38 mouse cellular contexts compared by ENCODE assay signal in genomic region chr4:43675608-43676007, GRCm38 (mm10). TPM values are rescaled to one million over a fixed set of nuclear protein-coding genes. Genes with fewer than 3 reads are reported as not detected.
DNase-seq lines count a peak whose midpoint lies in the region; ATAC-seq and TF ChIP-seq lines count a peak whose summit lies in the region.
"Had no signal": no experiment of that assay in that cellular context is flagged by ENCODE, and none has a peak within 500 bp of the region (broad histone marks: within the 10 kb centered on the region; RNA-seq: fewer than 3 reads in every experiment).

No protein-coding gene starts in this region.

- H3K4me1 ChIP-seq in E14TG2a.4 (replicated peaks; ENCODE audit: low read depth, low read length) = peaks cover 33% of the 10 kb centered on the region
- no peaks in the 10 kb centered on the region; the same call in 1 of the 2 replicates for H3K4me1 ChIP-seq in intestine, embryonic 16.5 days (ENCODE audit: control insufficient read depth, insufficient read depth, low read length)

- peak; percentile 32 for DNase-seq in ES-CJ7 (ENCODE audit: low read depth, low spot score)
- no peak for DNase-seq in gastrocnemius, adult 2 months
- no peak for DNase-seq in urinary bladder, postnatal 14 days (ENCODE audit: low spot score)
- DNase-seq: adrenal gland, adult 8-10 months; adrenal gland, postnatal 25 days; cerebellum, adult 11-12 months; cerebellum, adult 8-10 months; cerebellum, postnatal 10 days; cerebellum, postnatal 36 days; embryo, embryonic 11 days; forebrain, postnatal 0 days; gastrocnemius, postnatal 10 days; gastrocnemius, postnatal 36 days; heart, adult 2 months; heart, postnatal 14 days; heart, postnatal 4 days had no signal

- no peaks in the 10 kb centered on the region for H3K9me3 ChIP-seq in E14TG2a.4 (ENCODE audit: low read length)
- no peaks in the 10 kb centered on the region for H3K9me3 ChIP-seq in intestine, embryonic 16.5 days (ENCODE audit: control insufficient read depth, low read length)
- H3K9me3 ChIP-seq: embryonic facial prominence, embryonic 15.5 days; G1E; heart, embryonic 10.5 days; heart, embryonic 13.5 days had no signal

- 65% methylated on average over 4 of the region's 4 CpGs for WGBS in intestine, embryonic 16.5 days

- H3K4me2 ChIP-seq in intestine, embryonic 16.5 days (ENCODE audit: low read depth, low read length) = no peak overlapping the region
- H3K4me2 ChIP-seq: embryonic facial prominence, embryonic 15.5 days; heart, embryonic 13.5 days; hindbrain, embryonic 14.5 days had no signal

- peaks cover 3% of the 10 kb centered on the region for H3K27me3 ChIP-seq in E14TG2a.4 (ENCODE audit: insufficient read depth, low read length)
- H3K27me3 ChIP-seq in intestine, embryonic 16.5 days (replicated peaks; ENCODE audit: control insufficient read depth, insufficient read depth, low read length) = no peaks in the 10 kb centered on the region
- H3K27me3 ChIP-seq: embryonic facial prominence, embryonic 15.5 days; heart, embryonic 13.5 days; Patski had no signal

- H3K27ac ChIP-seq in intestine, embryonic 16.5 days (ENCODE audit: low read length) = no peak overlapping the region
- H3K27ac ChIP-seq in gastrocnemius, adult 2 months = no peak overlapping the region
- H3K27ac ChIP-seq: embryonic facial prominence, embryonic 15.5 days; heart, adult 2 months; heart, embryonic 10.5 days; heart, embryonic 13.5 days; hindbrain, embryonic 14.5 days; hindbrain, postnatal 0 days had no signal

- ATAC-seq in intestine, embryonic 16.5 days = peak; percentile 63
- ATAC-seq in frontal cortex, adult (ENCODE audit: low TSS enrichment) = no peak
- ATAC-seq: activated CD4-positive, CD25-positive, alpha-beta regulatory T cell, adult 4 months; CD4-positive, CD25-positive, alpha-beta regulatory T cell, adult 4 months; forebrain, embryonic 14.5 days; forebrain, postnatal 0 days; hindbrain, postnatal 0 days; inflammation-experienced regulatory T-cells, adult 6 months; Patski had no signal

- H3K36me3 ChIP-seq in E14TG2a.4 (ENCODE audit: insufficient read depth, low read length) = 0 out of 2 replicates have a peak, but pooled peaks cover 3% of the 10 kb centered on the region
- no peaks in the 10 kb centered on the region for H3K36me3 ChIP-seq in intestine, embryonic 16.5 days (ENCODE audit: control insufficient read depth, insufficient read depth, low read length)

- no peak overlapping the region for H3K9ac ChIP-seq in intestine, embryonic 16.5 days (ENCODE audit: low read depth, low read length)
- H3K9ac ChIP-seq: embryonic facial prominence, embryonic 15.5 days; forebrain, postnatal 0 days; heart, embryonic 13.5 days; hindbrain, embryonic 14.5 days had no signal

- H3K4me3 ChIP-seq in E14TG2a.4 (replicated peaks; ENCODE audit: low read length) = 0 out of 2 replicates have a peak overlapping the region, but pooled peaks have one; percentile 13
- H3K4me3 ChIP-seq in intestine, embryonic 16.5 days (ENCODE audit: low read length) = no peak overlapping the region
- H3K4me3 ChIP-seq in gastrocnemius, adult 2 months = no peak overlapping the region
- H3K4me3 ChIP-seq: embryonic facial prominence, embryonic 15.5 days; heart, adult 2 months; heart, embryonic 10.5 days; heart, embryonic 13.5 days had no signal

- intact Hi-C loops in gastrocnemius, adult 2 months (cut with DNase I) = no loop called here

- no peak for TF ChIP-seq CTCF in E14TG2a.4 (conservative IDR thresholded peaks at IDR 0.05; ENCODE audit: low read length)
- no peak for TF ChIP-seq CTCF in gastrocnemius, adult 2 months (IDR thresholded peaks at IDR 0.05)

RNA-seq across cellular contexts. Expression of gene Fam221b, which starts 6.7 kb away (rescaled TPM):
- polyA plus RNA-seq in intestine, embryonic 16.5 days (2015; fragmentation: Nextera tagmentation; extraction: Ambion mirVana) = 1.6 and 2.2 TPM in 2 replicates
- under 1 TPM; 0.08 to 0.15 TPM for total RNA-seq in gastrocnemius, adult 2 months (2021)
- total RNA-seq: forebrain, postnatal 0 days; hindbrain, postnatal 0 days had no signal

RNA-seq across cellular contexts. Expression of gene Tmem8b, which starts 6.8 kb away (rescaled TPM):
- polyA plus RNA-seq in intestine, embryonic 16.5 days (2015; fragmentation: Nextera tagmentation; extraction: Ambion mirVana) = 3.3 and 3.4 TPM in 2 replicates
- 10 to 100 TPM in 1 of 2 experiments, 1 to 10 TPM in 1; 8.4 to 14.9 TPM for total RNA-seq in gastrocnemius, adult 2 months (2021)

RNA-seq across cellular contexts. Expression of gene Hint2, which starts 19.3 kb away (rescaled TPM):
- 187 and 208 TPM in 2 replicates for polyA plus RNA-seq in intestine, embryonic 16.5 days (2015; fragmentation: Nextera tagmentation; extraction: Ambion mirVana)
- 10 to 100 TPM; 35.8 to 47.9 TPM for total RNA-seq in gastrocnemius, adult 2 months (2021)

RNA-seq across cellular contexts. Expression of gene Spag8, which starts 22.2 kb away (rescaled TPM):
- 0.60 and 1.3 TPM in 2 replicates for polyA plus RNA-seq in intestine, embryonic 16.5 days (2015; fragmentation: Nextera tagmentation; extraction: Ambion mirVana)
- total RNA-seq in gastrocnemius, adult 2 months (2021) = under 1 TPM in 1 of 2 experiments, not detected in 1; 0.31 TPM
- total RNA-seq: gastrocnemius, postnatal 36 days; granulocyte monocyte progenitor cell, adult 5-6 weeks had no signal
- polyA plus RNA-seq: activated CD4-positive, CD25-positive, alpha-beta regulatory T cell, adult 4 months; CD4-positive, CD25-positive, alpha-beta regulatory T cell, adult 4 months; G1E had no signal

RNA-seq across cellular contexts. Expression of gene Olfr70, which starts 25.0 kb away (rescaled TPM):
- not detected in 2 replicates for polyA plus RNA-seq in intestine, embryonic 16.5 days (2015; fragmentation: Nextera tagmentation; extraction: Ambion mirVana)
- not detected for total RNA-seq in gastrocnemius, adult 2 months (2021)
- total RNA-seq: adrenal gland, adult 8-10 months; adrenal gland, postnatal 25 days; forebrain, postnatal 0 days; G1E; gastrocnemius, postnatal 10 days; gastrocnemius, postnatal 36 days; granulocyte monocyte progenitor cell, adult 5-6 weeks; heart, adult 2 months; heart, postnatal 14 days; heart, postnatal 4 days; hindbrain, postnatal 0 days had no signal
- polyA plus RNA-seq: activated CD4-positive, CD25-positive, alpha-beta regulatory T cell, adult 4 months; brain, embryonic 14.5 days; C2C12; CD4-positive, CD25-positive, alpha-beta regulatory T cell, adult 4 months; cortical plate, adult 2 months; embryonic facial prominence, embryonic 11.5 days; embryonic facial prominence, embryonic 15.5 days; forebrain, embryonic 11.5 days; forebrain, embryonic 14.5 days; forebrain, postnatal 0 days; G1E; heart, adult 2 months; heart, embryonic 10.5 days; heart, embryonic 13.5 days; heart, embryonic 16.5 days; hindbrain, embryonic 11.5 days; hindbrain, embryonic 14.5 days; hindbrain, postnatal 0 days; inflammation-experienced regulatory T-cells, adult 6 months; Patski had no signal
